18 mouse cellular contexts compared by ENCODE assay signal in the genomic region with DNA sequence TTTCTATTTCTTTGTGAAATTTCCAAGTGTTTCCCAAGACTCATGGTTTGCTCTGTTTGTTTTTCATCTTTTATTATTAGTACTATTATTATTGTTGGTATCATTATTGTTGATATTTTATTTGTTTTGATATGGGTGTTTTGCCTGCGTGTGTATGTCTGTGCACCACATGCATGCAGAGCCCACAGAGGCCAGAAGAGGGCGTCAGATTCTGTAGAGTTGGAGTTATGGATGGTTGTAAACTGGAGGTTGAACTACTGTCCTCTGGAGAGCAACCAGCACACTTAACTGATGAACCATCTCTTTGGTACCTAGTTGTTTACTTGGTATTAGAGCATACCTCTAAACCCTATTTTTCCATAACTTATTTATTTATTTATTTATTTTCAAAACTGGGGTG. TPM values are rescaled to one million over a fixed set of nuclear protein-coding genes. Genes with fewer than 3 reads are reported as not detected.
DNase-seq lines count a peak whose midpoint lies in the region; ATAC-seq and TF ChIP-seq lines count a peak whose summit lies in the region.
"Had no signal": no experiment of that assay in that cellular context is flagged by ENCODE, and none has a peak within 500 bp of the region (broad histone marks: within the 10 kb centered on the region; RNA-seq: fewer than 3 reads in every experiment).

No protein-coding gene starts in this region.

- TF ChIP-seq POLR2A in liver, adult 2 months (IDR thresholded peaks at IDR 0.05; ENCODE audit: extremely low read depth, insufficient read depth, low read length): no peak

- no peak overlapping the region for H3K27ac ChIP-seq in forebrain, postnatal 0 days (ENCODE audit: low read depth, low read length)
- no peak overlapping the region for H3K27ac ChIP-seq in forebrain, embryonic 13.5 days
- H3K27ac ChIP-seq in liver, adult 2 months (replicated peaks; ENCODE audit: insufficient read depth, low read depth, low read length): no peak overlapping the region
- H3K27ac ChIP-seq in hindbrain, embryonic 10.5 days: no peak overlapping the region
- H3K27ac ChIP-seq: embryonic facial prominence, embryonic 13.5 days; hindbrain, embryonic 15.5 days; limb, embryonic 15.5 days had no signal

- H3K4me1 ChIP-seq in forebrain, postnatal 0 days (ENCODE audit: insufficient read depth): no peaks in the 10 kb centered on the region
- H3K4me1 ChIP-seq in forebrain, embryonic 13.5 days: peaks cover 12% of the 10 kb centered on the region; the same call in 1 of the 2 replicates
- H3K4me1 ChIP-seq in liver, adult 2 months (ENCODE audit: control insufficient read depth, insufficient read depth, low read length): no peaks in the 10 kb centered on the region; the same call in 1 of the 2 replicates
- H3K4me1 ChIP-seq in hindbrain, embryonic 10.5 days (replicated peaks): peaks cover 7% of the 10 kb centered on the region
- H3K4me1 ChIP-seq: limb, embryonic 15.5 days had no signal

- no peak overlapping the region for H3K9ac ChIP-seq in forebrain, postnatal 0 days
- no peak overlapping the region for H3K9ac ChIP-seq in forebrain, embryonic 13.5 days
- H3K9ac ChIP-seq in liver, adult 2 months (ENCODE audit: low read depth, low read length): no peak overlapping the region
- H3K9ac ChIP-seq: embryonic facial prominence, embryonic 13.5 days; hindbrain, embryonic 15.5 days; limb, embryonic 15.5 days had no signal

- no peak overlapping the region for H3K4me3 ChIP-seq in forebrain, postnatal 0 days (ENCODE audit: low read depth, low read length)
- no peak overlapping the region for H3K4me3 ChIP-seq in forebrain, embryonic 13.5 days
- H3K4me3 ChIP-seq in liver, adult 2 months (ENCODE audit: insufficient read depth, low read depth, low read length): no peak overlapping the region
- no peak overlapping the region for H3K4me3 ChIP-seq in hindbrain, embryonic 10.5 days
- H3K4me3 ChIP-seq: embryonic facial prominence, embryonic 13.5 days; hindbrain, embryonic 15.5 days; limb, embryonic 15.5 days had no signal

- 59% methylated on average over 2 of the region's 2 CpGs for WGBS in forebrain, postnatal 0 days
- WGBS in forebrain, embryonic 13.5 days: 59% methylated on average over 2 of the region's 2 CpGs
- WGBS in liver, adult 2 months: 53% methylated on average over 2 of the region's 2 CpGs
- WGBS in hindbrain, embryonic 10.5 days: 59% methylated on average over 2 of the region's 2 CpGs

- no peaks in the 10 kb centered on the region for H3K9me3 ChIP-seq in forebrain, postnatal 0 days (ENCODE audit: low read length)
- no peaks in the 10 kb centered on the region for H3K9me3 ChIP-seq in forebrain, embryonic 13.5 days (replicated peaks)
- no peaks in the 10 kb centered on the region for H3K9me3 ChIP-seq in hindbrain, embryonic 10.5 days
- H3K9me3 ChIP-seq: embryonic facial prominence, embryonic 13.5 days; hindbrain, embryonic 15.5 days; limb, embryonic 15.5 days had no signal

- no peaks in the 10 kb centered on the region for H3K27me3 ChIP-seq in forebrain, postnatal 0 days (ENCODE audit: insufficient read depth, low read length)
- H3K27me3 ChIP-seq in forebrain, embryonic 13.5 days: no peaks in the 10 kb centered on the region
- H3K27me3 ChIP-seq in liver, adult 2 months (ENCODE audit: control insufficient read depth, insufficient read depth, low read length): no peaks in the 10 kb centered on the region
- H3K27me3 ChIP-seq in hindbrain, embryonic 10.5 days (ENCODE audit: insufficient read depth, poor library complexity, severe bottlenecking): peaks cover 7% of the 10 kb centered on the region; the same call in 1 of the 2 replicates
- H3K27me3 ChIP-seq: embryonic facial prominence, embryonic 13.5 days; hindbrain, embryonic 15.5 days; limb, embryonic 15.5 days had no signal

- no peaks in the 10 kb centered on the region for H3K79me2 ChIP-seq in liver, adult 2 months (ENCODE audit: control insufficient read depth, insufficient read depth, low read length)

- no peak for DNase-seq in forebrain, postnatal 0 days
- peak; percentile 4 for DNase-seq in liver, adult 2 months (ENCODE audit: extremely low read depth, low read depth, low spot score)
- DNase-seq in liver: no peak
- peak; percentile 12 to 16 for DNase-seq in B cell, adult 2 months
- DNase-seq in NIH3T3 (ENCODE audit: low read depth): peak; percentile 26
- DNase-seq in hindbrain, embryonic 10.5 days (ENCODE audit: low spot score): no peak
- DNase-seq in Muller cell, postnatal 12 days (ENCODE audit: inconsistent ontology term): no peak
- DNase-seq: cerebellum, adult 11 months; gastrocnemius, postnatal 10 days; heart, postnatal 10 days; kidney, adult 9 months; layer of hippocampus, postnatal 36 days; lung, postnatal 10 days; right cerebral cortex, adult 18-20 months had no signal

- peak; percentile 22; the same call in 1 of the 2 replicates for TF ChIP-seq CTCF in forebrain, postnatal 0 days (IDR thresholded peaks at IDR 0.05; ENCODE audit: low read depth)
- TF ChIP-seq CTCF in liver, adult 2 months (IDR thresholded peaks at IDR 0.05; ENCODE audit: low read depth, low read length): peak; percentile 21; the same call in 1 of the 2 replicates

- no peak overlapping the region for H3K4me2 ChIP-seq in forebrain, postnatal 0 days (ENCODE audit: low read depth)
- H3K4me2 ChIP-seq in forebrain, embryonic 13.5 days: no peak overlapping the region
- H3K4me2 ChIP-seq: embryonic facial prominence, embryonic 13.5 days; hindbrain, embryonic 15.5 days; limb, embryonic 15.5 days had no signal

- ATAC-seq in forebrain, postnatal 0 days: no peak
- no peak for ATAC-seq in forebrain, embryonic 13.5 days

- no peaks in the 10 kb centered on the region for H3K36me3 ChIP-seq in forebrain, postnatal 0 days (ENCODE audit: insufficient read depth)
- no peaks in the 10 kb centered on the region for H3K36me3 ChIP-seq in forebrain, embryonic 13.5 days (ENCODE audit: poor library complexity, severe bottlenecking)
- H3K36me3 ChIP-seq in liver, adult 2 months (ENCODE audit: control insufficient read depth, insufficient read depth, low read length): no peaks in the 10 kb centered on the region
- H3K36me3 ChIP-seq in hindbrain, embryonic 10.5 days: no peaks in the 10 kb centered on the region
- H3K36me3 ChIP-seq: embryonic facial prominence, embryonic 13.5 days; hindbrain, embryonic 15.5 days; limb, embryonic 15.5 days had no signal

RNA-seq across cellular contexts. Expression of a gene that starts 13.8 kb away (rescaled TPM):
- 9.5 TPM in 2 replicates for total RNA-seq in forebrain, postnatal 0 days (2014; rRNA removed)
- polyA plus RNA-seq in forebrain, postnatal 0 days (2015; fragmentation: Nextera tagmentation; extraction: Ambion mirVana): 9.3 and 10.2 TPM in 2 replicates
- polyA plus RNA-seq in forebrain, embryonic 13.5 days (2015; fragmentation: Nextera tagmentation; extraction: Ambion mirVana): 6.6 and 7.8 TPM in 2 replicates
- total RNA-seq in liver, adult 2 months (2014; rRNA removed): 1.4 and 2.5 TPM in 2 replicates
- polyA plus RNA-seq in liver, adult 2 months (2012; rRNA removed): 0.21 and 0.40 TPM in 2 replicates
- 15.5 and 17.8 TPM in 2 replicates for polyA plus RNA-seq in hindbrain, embryonic 10.5 days (2016; fragmentation: Nextera tagmentation; extraction: Ambion mirVana)

Comparison
In these comparisons a context has a peak if more than half of its experiments do, and no peak if none do; other contexts are left out.
1. DNase-seq: peak in liver, adult 2 months (single experiment), B cell, adult 2 months (2 of 2) and NIH3T3 (single experiment); none in forebrain, postnatal 0 days (single experiment), liver (single experiment), hindbrain, embryonic 10.5 days (single experiment) and Muller cell, postnatal 12 days (single experiment).